Mouse (Mus musculus) cerebellum, adult 2 months (tissue): ENCODE data around the gene Irf2bp1.

Experiments used
- CTCF ChIP-seq: fragments of 200-500 bp; IDR thresholded peaks from 2 replicates; pipeline ENCODE4 v1.5.1; 2011; ENCODE audit warnings: low read depth, mild to moderate bottlenecking, control low read depth, low read length, moderate library complexity, borderline replicate concordance; ENCODE audit not compliant: insufficient read depth
- POLR2A ChIP-seq: fragments of 200-500 bp; IDR thresholded peaks from 2 replicates; pipeline ENCODE4 v1.6.1; 2011; ENCODE audit warnings: low read length, control low read depth, borderline replicate concordance; ENCODE audit not compliant: insufficient read depth

DNA sequence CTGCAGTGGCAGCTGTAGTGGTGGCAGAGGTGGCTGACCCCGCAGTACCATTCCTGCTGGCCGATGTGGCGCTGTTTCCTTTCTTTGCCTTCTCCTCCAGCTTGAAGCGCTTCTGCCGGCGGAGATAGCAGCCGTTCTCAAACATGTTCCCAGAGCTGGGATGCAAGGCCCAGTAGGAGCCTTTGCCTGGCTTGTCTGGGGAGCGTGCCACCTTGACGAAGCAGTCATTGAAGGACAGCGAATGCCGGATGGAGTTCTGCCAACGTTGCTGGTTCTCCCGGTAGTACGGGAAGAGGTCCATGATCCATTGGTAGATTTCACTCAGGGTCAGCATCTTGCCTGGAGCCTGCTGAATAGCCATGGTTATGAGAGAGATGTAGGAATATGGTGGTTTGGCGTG is 10.6 kb downstream of the Irf2bp1 start:
- no peak for TF ChIP-seq CTCF
- no peak for TF ChIP-seq POLR2A
